Mouse (Mus musculus) adrenal gland, adult 8-10 months (tissue): ENCODE measurements around the gene Tnip1. TPM values are rescaled to one million over a fixed set of nuclear protein-coding genes. Genes with fewer than 3 reads are reported as not detected.
A peak's percentile ranks its signal among the peaks of the same experiment; 100 is the strongest.

Experiments
- DNase-seq: peaks from one replicate; pipeline ENCODE4 v3.0.0; 2022
- total RNA-seq, 4 experiments: library from RNA; stranded (reverse); gene quantifications; 2 replicates each; pipeline ENCODE4 v1.2.4; 2022

Tnip1 gene
- total RNA-seq: 100 to 1,000 TPM in 2 of 4 experiments, 10 to 100 TPM in 2; 94.2 to 126 (median 103) TPM

GRCm38 (mm10) chr11:54962810-54963209, at the start of gene Tnip1:
Gene Tnip1, minus strand, starts transcription at chr11:54962917.
- peak; percentile 63 for DNase-seq

- no peak for DNase-seq
These were observed 48.7 kb upstream of the Tnip1 start for GRCm38 (mm10) chr11:55011440-55011839.

DNA sequence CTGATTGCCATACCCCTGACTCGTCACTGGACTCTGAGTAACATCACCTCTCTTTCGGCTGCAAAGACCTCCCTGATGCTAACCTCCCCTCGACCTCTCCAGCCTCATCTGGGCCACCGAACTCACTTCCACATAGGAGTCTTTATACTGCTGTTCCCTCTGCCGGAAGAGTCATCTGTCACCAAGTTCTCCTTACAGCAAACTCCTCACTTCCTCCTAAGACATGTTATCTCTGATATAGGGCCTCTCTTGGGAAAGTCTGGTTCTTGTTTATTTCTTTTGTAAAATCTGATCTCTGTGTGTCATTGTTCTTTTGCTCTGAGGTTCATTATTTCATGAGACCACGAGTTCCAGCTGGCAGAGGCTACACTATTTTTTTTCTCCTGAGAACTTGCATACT, 45.5 kb upstream of the Tnip1 start:
- DNase-seq: no peak

DNA sequence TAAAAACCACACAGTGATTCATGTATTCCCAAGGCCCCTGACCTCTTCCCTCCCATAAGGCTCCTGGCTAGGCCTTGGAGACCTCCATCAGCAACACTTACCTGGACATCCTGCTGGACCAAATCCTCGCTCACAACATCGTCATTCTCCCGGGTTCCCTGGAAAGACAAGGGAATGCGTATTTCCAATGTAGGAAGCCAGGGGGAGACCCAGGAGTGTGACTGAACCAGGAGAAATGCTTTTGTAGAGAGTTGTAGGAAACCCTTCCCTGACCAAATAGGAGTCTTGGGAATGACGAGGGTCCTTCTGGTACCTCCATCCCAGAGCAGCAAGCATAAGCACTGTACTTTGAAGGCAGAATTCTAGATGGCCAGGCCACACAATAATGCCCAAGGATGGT, 43.0 kb upstream of the Tnip1 start:
- no peak for DNase-seq

DNA sequence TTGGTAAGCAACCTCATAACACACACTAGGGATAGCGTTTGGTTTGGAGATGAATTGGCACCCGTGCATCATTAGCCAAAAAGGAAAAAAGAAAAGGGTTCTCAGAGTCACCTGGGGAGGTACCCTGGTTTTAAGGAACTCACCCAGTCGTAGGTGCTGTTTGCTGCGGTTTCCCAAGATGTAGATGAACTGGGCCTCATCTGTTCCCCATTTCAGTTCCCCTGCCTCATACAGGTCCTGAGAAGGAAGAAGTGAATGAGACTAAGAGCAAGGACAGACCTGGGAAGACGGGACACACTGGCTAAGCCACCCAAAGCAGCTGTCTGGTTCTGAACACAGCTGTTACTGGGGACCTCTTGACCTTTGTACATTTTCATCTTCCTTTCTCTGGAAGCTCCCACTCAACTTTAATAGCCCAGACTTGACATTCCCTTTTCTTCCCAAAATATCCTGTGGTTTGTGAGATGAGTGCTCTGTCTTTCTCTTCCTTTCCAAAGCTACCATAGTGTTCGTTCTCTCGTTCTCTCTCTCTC, 42.3 kb upstream of the Tnip1 start:
- no peak for DNase-seq

DNA sequence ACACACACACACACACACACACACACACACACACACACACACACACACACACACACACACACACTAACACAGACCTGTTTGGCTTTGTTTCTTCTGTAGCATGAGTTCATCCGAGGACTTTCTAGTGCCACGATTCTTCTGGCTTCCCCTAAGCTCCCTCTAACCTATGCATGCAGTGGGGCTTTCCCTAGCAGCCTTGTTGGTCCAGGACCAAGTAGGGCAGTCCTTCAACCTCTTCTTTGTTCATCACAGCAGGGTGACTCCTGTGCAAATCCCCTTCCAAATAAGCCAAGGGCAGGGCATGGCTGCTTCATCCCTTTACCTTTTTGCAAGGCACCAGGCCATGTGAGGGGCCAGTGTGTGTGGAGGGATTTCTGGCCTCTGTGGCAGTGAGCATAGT, 36.0 kb upstream of the Tnip1 start:
- no peak for DNase-seq

DNA sequence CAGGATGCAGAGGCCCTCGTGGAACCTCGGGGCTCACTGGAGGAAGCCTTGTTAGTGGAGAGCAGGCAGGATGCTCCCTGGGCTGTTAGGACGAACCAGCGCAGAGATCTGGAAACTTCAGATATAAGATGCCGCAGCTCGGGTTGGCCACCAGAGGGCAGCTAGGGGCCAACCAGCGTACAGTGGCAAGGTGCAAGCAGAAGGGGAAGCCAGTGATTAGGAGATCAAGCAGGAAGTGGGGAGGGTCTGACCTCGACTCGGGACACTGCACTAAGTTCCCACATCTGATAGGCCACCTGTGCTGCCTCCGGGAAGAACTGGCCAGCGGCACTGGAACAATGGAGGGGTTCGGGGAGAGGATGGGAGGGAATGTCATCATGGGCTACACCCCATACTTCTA, 35.6 kb upstream of the Tnip1 start:
- peak; percentile 37 for DNase-seq

DNA sequence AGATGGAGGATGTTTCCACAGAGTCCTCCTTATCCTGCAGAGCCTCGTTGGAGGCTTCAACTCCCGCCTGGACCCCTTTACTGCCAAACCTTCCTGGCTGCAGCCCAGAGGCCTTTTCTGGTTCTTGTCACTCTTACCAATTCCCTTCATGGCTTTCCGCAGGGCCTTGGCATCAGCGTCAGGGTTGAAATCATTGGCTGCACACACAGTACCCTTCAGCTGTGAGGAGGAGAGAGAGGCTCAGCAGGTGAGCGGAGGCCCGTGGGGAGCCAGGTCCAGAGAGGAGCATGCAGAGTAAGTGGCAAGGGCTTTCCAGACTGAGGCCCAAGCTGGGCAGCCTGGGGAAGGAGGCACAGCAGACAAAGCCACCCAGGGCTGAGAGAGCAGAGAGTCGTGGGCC, 33.5 kb upstream of the Tnip1 start:
- no peak for DNase-seq

- DNase-seq: no peak
These were observed 27.2 kb upstream of the Tnip1 start for GRCm38 (mm10) chr11:54989920-54990319.

GRCm38 (mm10) chr11:54988754-54989349, 26.1 kb upstream of the Tnip1 start:
- DNase-seq: no peak

GRCm38 (mm10) chr11:54987974-54988373, 25.3 kb upstream of the Tnip1 start:
- no peak for DNase-seq

DNA sequence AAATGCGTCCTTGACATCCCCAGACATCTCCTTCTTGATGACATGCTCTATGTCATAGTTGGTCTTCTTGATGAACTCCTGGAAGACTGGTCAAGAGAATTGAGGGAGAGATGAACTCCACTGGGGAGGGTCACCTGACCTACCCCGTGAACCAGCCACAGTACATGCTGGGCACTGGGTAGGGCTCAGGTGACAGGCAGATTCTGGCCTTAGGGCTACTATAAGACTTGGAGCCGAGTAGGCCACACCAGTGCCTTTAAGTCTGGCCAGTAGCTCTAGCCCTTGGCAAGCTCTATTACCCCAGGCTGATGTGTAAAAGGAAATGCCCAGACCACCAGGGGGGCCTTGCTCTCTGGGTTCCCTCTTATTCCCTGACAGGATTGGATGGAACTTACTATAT, 22.4 kb upstream of the Tnip1 start:
- DNase-seq: no peak

- DNase-seq: no peak
These were observed 21.9 kb upstream of the Tnip1 start for GRCm38 (mm10) chr11:54984581-54984980.

DNA sequence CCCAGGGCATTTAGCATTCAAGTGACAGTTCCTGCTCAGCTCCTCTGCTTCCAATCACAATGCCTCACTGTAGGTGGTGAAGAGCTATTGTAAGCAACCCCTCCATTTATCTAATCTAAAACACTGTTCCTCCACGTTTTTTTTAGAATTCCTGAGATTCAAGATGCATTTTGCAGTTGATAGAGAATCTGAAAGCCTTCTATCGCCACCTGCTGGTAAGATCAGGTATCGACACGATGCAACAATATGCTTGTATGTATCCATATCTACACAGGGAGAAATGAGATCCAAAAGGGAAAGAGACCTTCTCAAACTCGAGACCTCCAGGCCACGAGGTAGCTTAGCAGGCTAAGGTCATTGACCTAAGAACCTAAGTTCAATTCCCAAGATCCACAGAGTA, 21.4 kb upstream of the Tnip1 start:
- peak; percentile 42 for DNase-seq

DNA sequence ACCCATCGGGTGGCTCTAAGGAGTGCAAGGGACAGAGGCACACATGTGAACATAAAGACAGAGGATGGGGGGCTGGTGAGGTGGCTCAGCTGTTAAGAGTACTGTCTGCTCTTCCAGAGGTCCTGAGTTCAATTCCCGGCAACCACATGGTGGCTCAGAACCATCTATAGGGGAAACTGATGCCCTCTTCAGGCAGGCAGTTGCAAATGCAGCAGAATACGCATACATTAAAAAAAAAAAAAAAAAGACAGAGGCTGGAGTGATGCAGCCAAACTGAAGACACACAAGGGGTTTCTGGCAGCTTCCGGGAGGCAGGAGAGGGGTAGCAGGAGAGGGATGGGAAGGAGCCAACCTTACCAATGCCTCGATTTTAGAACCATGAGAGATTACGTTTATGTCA, 19.8 kb upstream of the Tnip1 start:
- no peak for DNase-seq

GRCm38 (mm10) chr11:54981630-54982029, 18.9 kb upstream of the Tnip1 start:
- DNase-seq: no peak

- DNase-seq: no peak
These were observed 14.7 kb upstream of the Tnip1 start for GRCm38 (mm10) chr11:54977385-54977937.

DNA sequence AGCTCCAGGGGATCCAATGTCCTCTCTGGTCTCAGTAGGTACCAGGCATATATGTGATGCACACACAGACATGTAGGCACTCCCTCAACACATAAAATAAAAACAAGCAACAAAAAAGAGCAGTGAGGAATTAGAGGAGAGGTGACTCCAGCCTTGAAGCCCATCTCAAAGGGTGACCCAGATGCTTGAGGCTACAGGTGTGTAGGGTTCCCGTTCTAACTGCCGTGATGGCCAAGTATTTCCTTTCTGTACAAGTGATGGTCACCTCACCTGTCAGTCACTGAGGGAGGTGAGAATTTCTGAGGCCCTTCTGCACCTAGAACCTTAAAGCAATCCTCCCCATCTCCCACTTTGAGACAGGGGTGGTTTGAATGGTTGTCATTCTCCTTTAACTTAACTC, 13.6 kb upstream of the Tnip1 start:
- no peak for DNase-seq

DNA sequence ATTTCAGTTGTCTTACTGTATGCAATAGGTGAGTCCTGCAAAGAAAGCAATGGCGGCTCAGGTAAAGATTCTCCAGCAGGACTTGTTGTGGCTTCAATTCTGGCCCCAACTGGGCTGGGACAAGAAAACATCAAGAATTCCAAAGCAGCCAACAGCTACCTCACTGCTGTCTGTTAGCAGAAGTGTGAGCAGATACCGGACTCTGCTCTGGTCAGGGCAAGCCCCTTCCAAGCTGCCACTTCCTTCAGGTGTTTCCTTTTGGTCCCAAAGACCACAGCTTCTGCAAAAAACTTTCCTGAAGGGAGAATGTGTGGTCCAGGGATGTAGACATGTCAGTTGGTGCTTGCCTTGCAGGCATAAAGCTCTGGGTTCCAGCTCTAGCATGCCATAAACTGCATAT, 13.0 kb upstream of the Tnip1 start:
- no peak for DNase-seq

DNA sequence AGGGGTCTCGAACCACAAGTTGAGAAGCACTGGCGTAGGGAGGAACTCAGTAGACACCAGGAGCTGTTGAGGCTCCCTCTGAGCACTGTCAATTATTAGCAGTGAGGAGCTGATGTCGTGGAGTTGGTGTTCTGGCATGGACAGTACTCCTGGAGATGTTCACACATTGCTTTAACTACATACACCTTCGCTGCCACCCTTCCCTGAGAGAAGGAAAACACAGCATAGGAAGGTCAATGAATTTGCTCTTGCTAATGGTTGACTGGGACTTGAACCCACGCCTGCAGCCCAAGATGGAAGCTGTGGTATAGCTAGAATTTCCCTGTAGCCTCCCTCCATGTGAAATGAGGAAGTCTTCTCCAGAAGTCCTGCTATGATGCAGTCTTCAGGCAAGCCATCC, 12.6 kb upstream of the Tnip1 start:
- DNase-seq: no peak

DNA sequence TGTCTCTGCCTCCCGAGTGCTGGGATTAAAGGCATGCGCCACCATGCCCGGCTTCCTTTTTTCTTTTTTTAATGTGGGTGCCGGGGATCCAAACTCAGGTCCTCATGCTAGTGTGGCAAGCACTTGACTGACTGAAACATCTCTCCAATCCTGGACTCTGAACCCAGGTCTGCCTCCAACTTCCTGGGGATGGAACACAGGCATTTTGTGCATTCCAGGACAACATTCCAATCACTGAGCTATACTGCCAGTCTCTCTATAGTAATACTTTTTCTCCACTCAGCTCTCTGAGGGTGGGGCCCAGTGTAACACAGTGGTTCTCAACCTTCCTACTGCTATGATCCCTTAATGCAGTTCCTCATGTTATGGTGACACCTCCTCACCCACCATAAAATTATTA, 11.9 kb upstream of the Tnip1 start:
- DNase-seq: no peak

- peak; percentile 38 for DNase-seq
These were observed 10.9 kb upstream of the Tnip1 start for GRCm38 (mm10) chr11:54973481-54974212.

DNA sequence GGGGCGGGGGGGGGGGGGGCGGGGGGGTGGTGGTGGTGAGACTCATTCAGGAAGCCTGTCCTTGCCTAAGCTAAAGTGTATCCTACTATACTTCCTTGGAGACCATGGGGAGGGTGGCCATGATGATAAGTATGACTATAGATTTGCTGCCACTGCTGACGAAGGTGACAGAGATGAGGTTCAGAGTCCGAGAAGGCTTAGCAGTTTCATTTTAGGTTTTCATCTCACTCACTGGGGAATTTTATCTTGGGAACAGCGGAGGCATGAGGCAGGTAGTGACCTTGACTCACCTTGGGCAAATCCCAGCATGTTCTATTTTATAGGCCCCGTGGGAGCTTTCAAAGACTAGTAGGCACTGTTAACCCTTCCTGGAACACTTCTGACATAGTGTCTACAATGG, 10.1 kb upstream of the Tnip1 start:
- DNase-seq: no peak
